Mouse (Mus musculus) testis, postnatal 14 days (tissue): ENCODE measurements around the gene Gm21988.

ENCODE experiments used
- DNase-seq: peaks from one replicate; pipeline ENCODE4 v3.0.0; 2021; ENCODE audit warnings: low spot score

The Gm21988 gene

DNA sequence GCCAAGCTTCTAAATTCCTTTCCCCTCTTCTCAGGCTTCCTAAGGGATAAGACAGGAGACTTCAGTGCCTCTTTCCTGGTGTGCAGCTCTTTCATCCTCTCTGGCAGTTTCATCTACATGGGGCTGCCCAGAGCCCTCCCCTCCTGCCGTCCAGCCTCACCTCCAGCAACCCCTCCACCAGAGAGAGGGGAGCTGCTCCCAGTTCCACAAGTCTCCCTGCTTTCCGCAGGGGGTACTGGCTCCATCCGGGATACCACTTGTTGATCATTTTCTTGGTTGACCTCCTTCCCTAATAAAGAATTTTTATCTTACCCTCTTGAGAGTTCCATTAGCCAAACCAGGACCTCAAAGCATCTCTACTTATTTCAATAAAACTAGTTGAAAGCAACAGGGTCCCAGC, 23.5 kb downstream of the Gm21988 start:
- no peak for DNase-seq

DNA sequence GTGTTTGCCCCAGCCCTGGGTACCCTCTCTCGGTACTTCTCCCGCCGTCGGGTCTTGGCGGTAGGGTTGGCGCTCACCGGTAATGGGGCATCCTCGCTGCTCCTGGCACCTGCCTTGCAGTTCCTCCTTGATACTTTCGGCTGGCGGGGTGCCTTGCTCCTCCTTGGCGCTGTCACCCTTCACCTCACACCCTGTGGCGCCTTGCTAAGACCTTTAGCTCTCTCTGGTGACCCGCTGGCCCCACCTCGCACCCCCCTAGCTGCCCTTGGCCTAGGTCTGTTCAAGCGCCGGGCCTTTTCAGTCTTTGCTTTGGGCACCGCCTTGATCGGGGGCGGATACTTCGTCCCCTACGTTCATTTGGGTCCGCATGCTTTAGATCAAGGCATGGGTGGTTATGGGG, 24.3 kb downstream of the Gm21988 start:
- DNase-seq, result no peak

DNA sequence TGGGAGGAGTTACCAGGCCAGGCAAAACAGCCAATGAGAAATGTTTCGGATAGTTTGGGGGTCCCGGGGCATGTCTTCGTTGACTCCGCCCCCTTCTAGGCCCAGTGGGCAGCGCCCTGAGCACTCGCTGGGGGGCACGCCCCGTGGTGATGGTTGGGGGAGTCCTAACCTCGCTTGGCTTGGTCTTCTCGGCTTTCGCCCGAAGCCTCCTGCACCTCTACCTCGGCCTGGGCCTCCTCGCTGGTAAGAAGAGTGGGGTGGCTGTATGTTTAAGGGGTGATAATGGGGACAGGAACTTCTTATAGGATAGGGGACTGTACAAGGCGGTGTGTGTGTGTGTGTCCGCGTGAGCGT, 24.8 kb downstream of the Gm21988 start:
- no peak for DNase-seq

DNA sequence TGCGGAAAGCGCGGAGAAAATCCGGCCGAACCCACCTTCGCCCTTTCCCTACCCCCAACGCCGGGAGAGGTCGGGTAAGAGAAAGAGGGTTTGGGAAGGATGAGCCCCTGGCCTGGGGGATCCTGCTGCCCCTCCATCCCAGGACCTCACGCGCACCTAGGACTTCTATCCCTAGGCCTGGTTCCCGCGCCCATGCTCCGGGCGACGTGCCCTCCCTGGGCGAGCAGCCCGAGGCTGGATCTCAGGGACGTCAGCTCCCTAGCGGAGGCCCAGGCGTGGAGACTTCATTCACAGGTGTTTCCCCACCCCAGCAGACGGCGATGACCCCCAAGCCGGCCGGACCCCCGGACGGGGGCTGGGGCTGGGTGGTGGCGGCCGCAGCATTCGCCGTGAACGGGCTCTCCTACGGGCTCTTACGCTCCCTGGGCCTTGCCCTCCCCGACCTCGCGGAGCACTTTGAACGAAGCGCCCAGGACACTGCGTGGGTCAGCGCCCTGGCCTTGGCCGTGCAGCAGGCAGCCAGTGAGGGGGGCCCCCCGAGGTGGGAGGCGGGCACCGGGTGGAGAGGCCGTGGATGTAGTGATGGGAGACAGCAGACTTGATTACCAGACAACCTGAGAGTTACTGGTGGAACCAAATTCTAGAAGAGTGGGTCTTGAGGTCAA, 25.3 kb downstream of the Gm21988 start:
- DNase-seq, result no peak

DNA sequence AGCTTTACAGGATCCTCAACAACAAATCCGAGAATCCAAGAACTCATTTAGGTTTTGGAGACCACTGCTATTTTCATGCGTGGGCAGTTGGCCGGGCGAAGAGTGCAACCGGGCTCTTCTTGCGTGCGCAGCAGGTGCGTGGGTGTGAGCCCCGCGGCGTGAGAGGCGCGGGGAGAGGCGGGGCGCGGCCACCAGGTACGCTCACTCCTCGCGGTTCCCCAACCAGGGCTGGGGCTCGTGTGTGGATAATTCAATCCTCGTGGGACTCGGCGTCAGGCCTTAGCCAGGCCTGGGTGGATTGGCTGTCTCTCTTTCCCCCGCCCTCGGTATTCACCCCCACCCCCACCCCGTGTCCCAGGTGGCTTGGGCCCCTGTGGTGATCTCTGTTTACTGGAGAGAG, 25.9 kb downstream of the Gm21988 start:
- DNase-seq, result no peak

DNA sequence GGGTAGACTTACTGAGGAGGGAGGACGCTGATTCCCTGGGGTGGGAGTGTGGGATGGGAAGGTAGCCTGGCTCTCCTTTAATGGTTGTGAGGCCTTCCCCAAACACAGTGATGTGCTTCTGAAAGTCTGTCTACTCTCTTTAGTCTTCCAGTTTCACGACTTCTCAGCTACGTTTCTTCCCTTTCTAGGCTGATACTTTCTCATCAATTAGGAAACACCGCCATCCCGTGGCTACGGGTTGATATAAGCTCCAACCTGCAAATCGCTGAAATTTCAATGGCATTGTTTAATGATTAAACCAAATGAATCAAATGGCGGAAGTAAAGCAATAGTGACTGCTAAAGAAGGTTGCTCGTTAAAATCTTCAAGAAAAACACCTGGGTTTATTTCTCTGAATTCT, 26.7 kb downstream of the Gm21988 start:
- DNase-seq, result no peak

DNA sequence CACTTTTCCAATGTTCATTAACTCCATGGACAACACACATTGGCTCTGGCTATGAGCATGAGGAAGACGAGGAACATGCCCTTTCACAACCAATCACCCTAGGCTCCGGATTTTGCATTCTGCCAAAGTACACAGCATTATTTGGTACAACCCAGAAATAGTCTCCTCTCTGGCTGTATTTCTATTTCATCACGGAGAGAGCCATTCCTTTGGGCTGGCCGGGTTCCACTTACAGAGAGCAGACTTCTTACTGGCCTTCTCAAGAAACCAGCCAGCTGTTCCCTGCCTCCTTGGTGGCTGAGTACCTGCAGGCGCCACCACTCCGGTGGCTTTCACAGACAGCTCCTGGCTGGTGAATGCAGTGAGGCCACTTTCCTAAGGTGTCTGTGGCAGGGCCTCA, 27.2 kb downstream of the Gm21988 start, which contains the start of gene Slc16a11:
TSS of gene Slc16a11 (plus strand) at position 330 of the 400 bp plus-strand sequence.
- no peak for DNase-seq

DNA sequence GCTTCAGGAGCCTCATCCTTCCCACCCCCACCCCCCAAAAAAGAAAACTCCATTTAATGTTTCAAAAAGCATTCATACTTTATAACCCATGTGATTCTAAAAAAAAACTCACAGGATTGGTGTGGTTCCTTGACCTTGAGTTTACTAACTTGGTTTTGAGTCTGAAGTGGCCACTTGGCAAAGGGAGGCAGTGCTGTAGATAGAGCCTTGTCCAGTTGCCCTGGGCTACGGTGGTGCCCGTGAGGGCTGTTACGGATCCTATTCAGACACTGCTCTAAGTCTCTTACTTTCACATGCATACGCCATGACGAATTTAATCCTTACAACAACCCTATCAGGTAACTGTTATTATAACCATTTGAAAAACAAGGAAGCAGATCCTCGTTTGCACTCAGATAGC, 27.7 kb downstream of the Gm21988 start:
- no peak for DNase-seq

DNA sequence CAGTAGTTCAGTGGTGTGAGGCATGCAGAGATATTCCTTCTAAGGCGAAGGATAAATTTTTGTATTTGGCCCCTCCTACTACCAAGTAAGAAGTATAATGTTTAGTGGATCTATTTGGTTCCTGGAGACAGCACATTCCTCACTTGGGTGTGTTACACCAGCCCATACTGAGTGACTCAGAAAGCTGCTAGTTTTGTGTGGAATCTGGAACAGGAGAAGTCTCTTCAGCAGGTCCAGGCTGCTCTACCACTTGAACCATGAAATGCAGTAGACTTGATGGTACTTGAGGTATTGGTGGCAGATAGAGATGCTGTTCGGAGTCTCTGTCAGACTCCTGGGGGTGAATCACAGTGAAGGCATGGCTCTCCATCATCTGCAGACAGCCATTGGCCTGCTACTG, 28.9 kb downstream of the Gm21988 start:
- no peak for DNase-seq

DNA sequence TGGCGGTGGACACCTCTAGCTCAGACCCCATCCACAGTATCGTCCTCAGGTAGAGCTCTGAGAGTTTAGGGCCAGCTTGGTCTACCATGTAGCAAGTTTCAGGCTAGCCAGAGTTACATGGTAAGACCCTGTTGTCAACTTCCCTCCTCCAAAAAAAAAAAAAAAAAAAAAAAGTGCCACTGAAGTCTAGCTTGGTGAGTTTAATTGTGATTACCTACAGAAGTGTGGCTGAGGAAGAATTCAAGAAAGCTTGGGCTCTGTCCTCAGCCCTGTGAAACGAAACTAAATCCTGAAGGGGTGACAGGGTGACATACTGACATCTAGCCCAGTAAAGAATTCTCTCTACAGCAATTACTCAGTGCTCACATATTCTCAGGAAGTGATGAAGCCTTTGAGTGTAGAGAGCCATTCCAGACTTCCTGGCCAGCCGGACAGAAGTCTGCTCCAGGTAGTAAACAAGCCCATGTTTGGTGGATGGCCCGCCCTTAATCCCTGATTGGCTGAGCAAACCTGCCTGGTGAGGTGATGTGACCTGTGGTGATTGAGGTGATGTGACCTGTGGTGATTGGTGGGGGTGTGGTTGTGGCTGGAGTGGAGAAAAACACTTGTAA, 30.7 kb downstream of the Gm21988 start:
- no peak for DNase-seq

DNA sequence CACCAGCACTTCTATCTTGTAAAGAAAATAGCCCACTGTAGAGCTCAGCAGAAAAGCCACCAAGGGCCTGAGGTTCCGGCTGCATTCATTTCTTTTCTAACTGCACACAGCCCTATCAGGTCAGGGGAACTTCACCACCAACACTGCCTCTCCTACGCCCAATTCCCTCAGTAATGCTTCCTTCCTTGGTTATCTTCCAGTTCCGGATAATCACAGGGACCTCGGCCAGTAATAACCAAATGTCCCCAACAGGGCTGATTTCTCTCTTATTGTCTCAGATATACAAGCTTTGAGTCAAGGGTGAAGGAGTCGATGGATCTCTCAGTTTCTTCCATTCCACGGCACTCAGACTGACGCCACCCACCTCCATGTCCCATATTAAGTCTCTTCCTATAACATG, 32.3 kb downstream of the Gm21988 start:
- no peak for DNase-seq

DNA sequence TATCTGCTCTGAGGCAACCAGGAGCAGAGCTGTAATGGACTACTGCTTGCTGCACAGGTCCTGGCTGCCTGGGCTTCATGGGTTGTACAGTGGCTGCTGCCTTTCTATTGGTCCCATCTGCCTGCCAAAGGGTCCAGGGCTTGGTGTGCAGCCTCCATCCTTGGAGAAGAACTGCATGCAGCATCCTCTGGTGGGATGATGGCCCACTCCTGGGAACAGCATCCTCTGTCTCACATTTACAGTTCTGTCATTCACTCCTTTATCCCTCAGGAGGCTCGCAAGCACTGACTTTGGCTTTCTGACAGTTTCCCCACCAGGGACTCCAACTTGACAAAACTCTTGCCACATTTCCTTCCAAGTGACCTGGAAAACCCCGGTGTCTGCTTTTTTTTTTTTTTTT, 32.8 kb downstream of the Gm21988 start:
- DNase-seq, result no peak

DNA sequence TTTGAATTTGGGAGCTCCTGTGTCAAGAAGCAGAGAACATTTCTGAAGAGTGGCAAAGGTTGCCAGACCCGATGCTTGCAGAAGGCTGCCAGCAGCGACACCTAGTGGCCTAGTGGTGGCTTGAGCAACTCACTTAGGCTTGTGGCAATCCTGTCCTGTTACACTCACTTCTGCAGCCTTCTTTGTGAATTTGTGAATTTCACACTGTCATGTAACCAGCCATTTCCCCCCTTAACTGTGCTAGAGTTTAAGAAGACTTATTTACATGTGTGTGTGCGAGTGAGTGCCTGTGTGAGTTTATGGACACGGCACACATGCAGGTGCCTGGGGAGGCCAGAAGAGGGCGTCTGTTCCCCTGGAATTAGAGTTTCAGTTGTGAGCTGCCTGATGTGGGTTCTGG, 37.9 kb downstream of the Gm21988 start:
- peak; percentile 67 for DNase-seq

DNA sequence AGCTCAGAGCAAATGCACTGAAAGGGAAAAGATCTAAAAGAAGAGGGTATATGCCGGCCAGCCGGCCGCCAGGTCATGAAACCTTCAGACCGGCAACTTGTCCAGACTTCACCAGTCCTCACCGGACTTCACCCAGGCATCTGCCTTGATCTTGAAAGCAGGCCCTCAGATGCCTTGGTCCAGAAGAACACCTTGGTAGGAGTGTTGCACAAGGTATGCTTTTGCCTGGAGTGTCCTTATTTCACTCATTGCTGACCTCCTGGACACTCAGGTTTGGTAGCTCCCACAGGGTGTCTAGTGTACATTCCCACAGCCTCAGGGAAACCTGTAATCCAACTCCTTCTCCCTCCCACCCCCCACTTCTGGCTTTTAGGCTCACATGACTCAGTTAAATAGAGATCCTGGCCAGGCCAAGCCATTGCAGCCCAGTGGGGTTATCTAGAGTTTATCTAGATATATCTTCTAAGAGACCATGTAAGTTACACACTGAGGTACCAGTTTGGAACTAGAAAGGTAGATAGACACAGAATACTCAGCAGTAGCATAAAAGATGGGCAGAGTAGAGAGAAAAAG, 39.5 kb downstream of the Gm21988 start:
- no peak for DNase-seq

DNA sequence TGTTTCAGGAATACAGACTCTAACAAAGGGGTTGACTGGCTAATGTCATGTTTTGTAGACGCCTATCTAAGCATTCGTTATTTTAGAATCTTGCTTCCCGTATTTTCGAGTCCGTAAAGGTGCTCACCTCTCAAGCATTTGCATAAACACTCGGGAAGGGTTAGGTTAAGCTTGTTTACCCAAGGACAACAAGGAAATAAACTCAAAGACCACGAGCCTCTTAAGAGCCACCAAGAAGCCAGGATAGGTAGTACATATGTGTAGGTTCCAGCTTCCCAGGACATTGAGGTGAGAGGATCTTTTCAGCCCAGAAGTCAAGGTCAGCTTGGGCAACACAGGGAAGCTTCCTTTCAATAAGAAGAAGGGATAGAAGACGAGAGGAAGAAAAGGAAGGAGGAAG, 40.5 kb downstream of the Gm21988 start:
- no peak for DNase-seq

DNA sequence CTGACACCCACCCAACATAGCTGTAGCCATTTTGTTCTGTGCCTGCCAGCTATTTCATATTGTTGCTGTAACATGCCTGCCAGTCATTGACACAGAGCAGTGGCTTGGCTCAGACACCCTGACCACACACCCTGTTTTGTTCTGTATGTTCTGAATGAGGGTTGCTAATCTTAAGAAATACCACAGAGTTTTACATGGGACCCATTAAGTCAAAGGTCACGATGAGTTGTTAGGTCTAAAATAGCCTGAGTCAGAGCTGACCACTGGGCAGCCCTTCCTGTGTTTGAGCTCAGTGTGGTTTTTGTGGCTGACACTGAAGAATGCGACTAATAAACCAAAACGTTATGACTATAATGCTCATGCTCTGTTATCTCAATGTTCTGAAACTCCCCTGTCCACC, 41.3 kb downstream of the Gm21988 start:
- no peak for DNase-seq

DNA sequence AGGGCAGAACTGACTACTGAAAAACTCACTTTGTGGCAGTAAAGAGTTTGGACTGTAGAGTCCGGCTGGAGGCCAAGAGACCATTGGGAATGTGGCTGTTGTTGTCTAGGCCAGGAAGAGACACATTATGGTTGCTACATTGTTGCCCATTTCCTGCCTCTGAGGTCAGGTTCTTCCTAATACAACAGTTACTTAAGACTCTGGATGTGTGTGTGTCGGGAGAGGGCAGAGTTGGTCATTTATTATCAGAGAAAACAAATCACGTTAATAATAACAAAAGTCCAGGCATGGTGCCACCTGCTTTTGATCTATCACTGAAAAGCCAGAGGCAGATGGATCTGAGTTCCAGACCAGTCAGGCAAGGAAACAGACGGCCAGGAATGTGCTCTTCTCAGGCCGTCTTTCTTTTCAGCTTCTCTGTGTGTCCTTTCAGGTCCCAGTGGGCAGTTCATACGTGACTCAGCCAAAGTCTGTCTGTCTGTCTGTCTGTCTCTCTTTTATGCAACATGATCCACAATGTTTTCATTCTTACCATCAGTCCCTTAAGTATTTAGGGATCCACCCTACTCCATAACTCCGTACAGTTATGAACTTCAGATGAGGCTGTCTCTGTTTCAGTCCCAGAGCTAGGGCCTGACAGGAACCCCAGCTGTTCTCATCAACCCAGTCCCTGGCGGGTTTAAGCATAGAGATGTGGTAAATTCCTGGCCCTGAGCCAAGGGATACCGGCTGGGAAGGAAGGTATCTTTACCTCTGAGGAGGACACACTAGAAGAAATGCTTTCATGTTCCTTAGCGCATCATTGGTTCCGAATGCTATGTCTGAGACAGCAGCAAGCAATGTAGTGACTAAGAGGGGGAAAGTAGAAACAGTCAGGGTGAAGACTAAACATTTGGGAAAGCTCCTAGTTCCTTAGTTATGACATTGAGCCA, 46.0 kb downstream of the Gm21988 start:
- peak; percentile 77 for DNase-seq

DNA sequence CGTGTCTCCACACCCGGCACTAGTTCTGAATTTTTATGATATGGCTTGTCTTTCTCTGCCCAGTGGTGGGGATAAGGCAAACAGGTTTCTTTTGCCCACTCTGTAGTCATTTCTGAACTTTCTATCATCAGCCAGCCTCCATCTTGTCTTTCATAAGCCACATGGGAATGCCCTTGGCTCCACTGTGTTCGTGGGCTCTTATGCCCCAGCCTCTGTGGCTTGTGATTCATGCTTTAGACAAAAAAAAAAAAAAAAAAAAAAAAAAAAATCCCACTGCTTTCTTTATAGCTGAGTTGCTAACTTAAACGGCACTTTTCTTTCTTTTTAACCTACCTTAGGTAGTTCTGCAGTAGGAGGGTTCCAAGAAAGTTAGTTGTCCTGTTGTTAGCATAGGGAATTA, 47.5 kb downstream of the Gm21988 start:
- no peak for DNase-seq

DNA sequence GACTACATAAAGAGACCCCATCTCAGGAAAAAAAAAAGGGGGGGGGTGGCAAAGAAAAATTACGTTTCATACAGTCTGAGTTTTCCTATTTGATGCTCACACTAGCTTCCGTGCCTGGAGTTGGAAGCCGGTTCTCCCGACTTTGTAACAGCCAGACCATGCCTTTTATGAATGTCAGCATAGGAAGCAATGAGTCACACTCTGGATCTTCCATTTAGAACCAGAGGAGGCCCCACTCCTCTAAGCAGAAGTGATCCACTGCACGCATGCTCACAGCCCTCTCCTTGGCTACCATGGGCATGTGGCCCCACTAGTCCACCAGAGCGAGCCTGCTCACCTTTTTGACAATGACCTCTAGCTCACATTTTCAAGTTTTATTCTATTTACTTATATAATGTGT, 48.4 kb downstream of the Gm21988 start:
- DNase-seq, result no peak

DNA sequence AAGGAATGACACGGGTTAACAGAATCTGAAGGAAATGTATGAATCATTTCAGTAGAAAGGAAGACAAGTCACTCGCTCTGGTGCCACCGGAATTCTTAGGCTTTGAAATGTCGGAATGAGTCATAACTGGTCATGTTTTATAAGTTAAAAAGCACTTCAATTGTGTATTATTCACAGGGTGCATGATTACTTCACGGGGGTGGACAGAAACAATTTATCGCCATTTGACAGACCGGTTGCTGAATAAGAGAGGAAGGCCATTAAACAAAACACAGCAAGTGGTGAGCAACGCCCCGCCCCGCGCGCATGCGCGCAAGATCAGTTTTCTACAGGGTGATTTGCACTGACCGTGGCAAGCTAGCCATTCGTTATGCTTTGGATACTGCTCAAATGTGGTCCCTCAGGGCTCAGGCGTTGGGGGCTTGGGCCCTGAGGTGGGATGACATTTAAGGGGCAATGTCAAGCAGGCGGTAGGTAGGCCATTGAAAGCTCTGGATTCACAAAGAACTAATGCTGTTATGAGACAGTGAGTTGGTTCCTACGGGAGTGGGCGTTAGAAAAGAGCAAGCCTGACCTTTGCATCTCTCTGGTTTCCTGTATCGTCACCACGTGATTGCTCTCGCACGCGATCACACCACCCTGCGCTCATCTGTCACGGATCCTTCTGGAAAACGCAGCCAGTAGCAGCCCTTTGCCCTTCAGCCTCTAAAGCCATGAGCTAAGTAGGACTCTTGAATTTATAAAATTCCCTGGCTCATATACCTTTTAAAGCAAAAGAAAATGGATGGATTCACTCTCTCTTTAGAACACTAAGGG, 50.1 kb downstream of the Gm21988 start:
- DNase-seq, result no peak
